Comparison of ENCODE assay signal across 13 mouse cellular contexts in the genomic region with DNA sequence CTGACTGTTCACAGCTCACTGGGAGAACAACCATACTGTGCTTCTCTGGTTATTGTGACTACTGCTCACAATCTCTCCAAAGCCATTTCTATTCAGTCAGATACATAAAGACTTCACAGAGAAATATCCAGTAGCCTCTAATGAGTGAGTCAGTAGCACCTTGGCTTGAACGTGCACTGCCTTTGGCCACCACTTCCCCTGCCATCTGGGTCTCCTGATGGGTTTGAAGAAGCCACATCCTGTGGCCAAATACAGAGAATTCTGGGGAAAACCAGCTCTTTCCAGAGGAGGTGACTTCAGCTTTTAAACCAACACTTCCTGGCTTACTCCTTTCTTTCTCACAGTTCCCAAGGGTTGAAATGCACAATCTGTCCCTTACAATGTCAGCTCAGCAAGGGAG.
"Had no signal": no experiment of that assay in that cellular context is flagged by ENCODE, and none has a peak within 500 bp of the region (broad histone marks: within the 10 kb centered on the region; RNA-seq: fewer than 3 reads in every experiment).

No protein-coding gene starts in this region.

- H3K36me3 ChIP-seq: liver, embryonic 12.5 days had no signal

- H3K9me3 ChIP-seq: limb, embryonic 15.5 days; midbrain, embryonic 15.5 days had no signal

- H3K27ac ChIP-seq: layer of hippocampus, adult 2 months; limb, embryonic 15.5 days; liver, embryonic 12.5 days; midbrain, embryonic 10.5 days; midbrain, embryonic 15.5 days; neural tube, embryonic 12.5 days had no signal

- H3K4me3 ChIP-seq: layer of hippocampus, adult 2 months; limb, embryonic 15.5 days; liver, embryonic 12.5 days; midbrain, embryonic 10.5 days; midbrain, embryonic 15.5 days; neural tube, embryonic 12.5 days had no signal

- H3K4me2 ChIP-seq: limb, embryonic 15.5 days; liver, embryonic 12.5 days; lung, embryonic 14.5 days; midbrain, embryonic 15.5 days; neural tube, embryonic 12.5 days had no signal

- DNase-seq: kidney, postnatal 25 days; lung, embryonic 14.5 days; lung, postnatal 10 days; lung, postnatal 4 days; spleen, adult 18-20 months; thymus, adult 18-20 months; thymus, postnatal 14 days had no signal

- H3K27me3 ChIP-seq: limb, embryonic 15.5 days; liver, embryonic 12.5 days; midbrain, embryonic 15.5 days; neural tube, embryonic 12.5 days had no signal

- H3K9ac ChIP-seq: limb, embryonic 15.5 days; liver, embryonic 12.5 days; lung, embryonic 14.5 days; midbrain, embryonic 15.5 days; neural tube, embryonic 12.5 days had no signal

- ATAC-seq: liver, embryonic 12.5 days; midbrain, embryonic 15.5 days had no signal

- H3K4me1 ChIP-seq: liver, embryonic 12.5 days; midbrain, embryonic 10.5 days; midbrain, embryonic 15.5 days; neural tube, embryonic 12.5 days had no signal
